Mouse (Mus musculus) olfactory bulb, adult 2 months (tissue): ENCODE measurements around the gene Lrrc39. TPM values are rescaled to one million over a fixed set of nuclear protein-coding genes. Genes with fewer than 3 reads are reported as not detected.
"Not testable (repeated sequence)": the region's sequence is repeated elsewhere in the genome, so short reads cannot be mapped to it uniquely, and the experiment has no call there.

ENCODE experiments used
- H3K27ac ChIP-seq: fragments of 200-500 bp; 2 replicates; pipeline ENCODE4 v1.5.1; 2012; ENCODE audit warnings: low read depth, low read length; ENCODE audit not compliant: insufficient read depth
- H3K4me1 ChIP-seq: fragments of 200-500 bp; 2 replicates; pipeline ENCODE4 v1.6.1; 2012; ENCODE audit warnings: low read length; ENCODE audit not compliant: control insufficient read depth, insufficient read depth
- H3K4me3 ChIP-seq: fragments of 200-500 bp; 2 replicates; pipeline ENCODE4 v1.5.1; 2012; ENCODE audit warnings: mild to moderate bottlenecking, low read depth, low read length, moderate library complexity; ENCODE audit not compliant: insufficient read depth
- CTCF ChIP-seq: fragments of 200-500 bp; IDR thresholded peaks from 2 replicates; pipeline ENCODE4 v1.5.1; 2012; ENCODE audit warnings: low read depth, mild to moderate bottlenecking, low read length, moderate library complexity; ENCODE audit not compliant: insufficient read depth
- POLR2A ChIP-seq: fragments of 200-500 bp; IDR thresholded peaks from 2 replicates; pipeline ENCODE4 v1.6.1; 2012; ENCODE audit warnings: mild to moderate bottlenecking, low read depth, low read length, moderate library complexity; ENCODE audit not compliant: insufficient read depth
- WGBS: fragments of 180-500 bp; shearing (Covaris S2); methylation state at CpG from one replicate; pipeline ENCODE4 v1.1.7; 2018; 5-methylcytosine and 5-hydroxymethylcytosine counted together
- polyA plus RNA-seq: library from polyadenylated mRNA; stranded (reverse); fragments of >200 nt; gene quantifications from 2 replicates; pipeline ENCODE4 v1.2.4, GENCODE M21; 2012; ENCODE audit warnings: low replicate concordance; ENCODE audit not compliant: missing spikeins, insufficient read depth, insufficient read length

Gene Lrrc39
- polyA plus RNA-seq, 1 experiment = not detected

DNA sequence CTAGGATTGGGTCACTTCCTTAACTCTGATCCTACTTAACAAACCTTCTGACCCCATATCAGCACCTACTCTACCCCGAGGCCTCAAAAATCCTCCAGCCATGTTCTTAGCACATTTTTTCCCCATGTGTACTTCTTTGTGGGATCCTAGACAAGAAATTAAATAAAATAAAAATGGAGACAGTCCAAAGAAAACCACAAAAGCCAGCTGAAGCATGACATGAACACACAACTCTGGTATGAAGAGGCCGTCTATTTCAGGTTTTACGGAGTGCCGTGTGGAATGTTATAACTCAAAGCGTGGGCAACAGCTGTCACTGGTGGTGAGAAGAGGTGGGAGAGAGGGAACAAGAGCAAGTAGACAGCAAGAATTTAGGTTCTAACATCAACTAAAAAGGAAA lies 11.4 kb upstream of the Lrrc39 start:
- no peaks in the 10 kb centered on the region for H3K4me1 ChIP-seq

DNA sequence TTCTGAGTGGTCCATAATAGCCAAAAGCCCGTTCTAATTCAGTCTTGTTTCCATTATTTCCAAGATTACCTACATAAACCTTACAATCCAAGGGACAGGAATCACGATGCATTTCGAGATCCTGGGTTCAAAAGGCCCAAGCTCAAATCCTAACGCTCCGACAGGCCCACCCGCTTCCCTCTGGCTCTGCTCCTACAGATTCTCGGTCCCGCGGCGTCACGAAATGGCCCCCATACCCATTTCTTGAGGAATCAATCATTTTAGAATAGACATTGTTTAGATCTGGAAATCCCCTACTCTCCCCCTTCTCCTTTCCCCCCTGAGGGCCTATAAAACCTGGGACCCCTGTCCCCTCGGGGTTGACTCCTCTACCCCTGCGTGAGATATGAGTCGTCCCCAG lies 1.5 kb upstream of the Lrrc39 start:
- H3K4me3 ChIP-seq, H3K27ac ChIP-seq, H3K4me1 ChIP-seq: not testable (repeated sequence)
- WGBS = 95% methylated on average over 14 of the region's 14 CpGs

More for the DNA sequence above, 11.4 kb upstream of the Lrrc39 start:
- WGBS = 92% methylated on average over 5 of the region's 5 CpGs
- Histone ChIP-seq H3K27ac (no peak overlapping the region), H3K4me3 (no peak overlapping the region)
- TF ChIP-seq CTCF (no peak), POLR2A (no peak)

DNA sequence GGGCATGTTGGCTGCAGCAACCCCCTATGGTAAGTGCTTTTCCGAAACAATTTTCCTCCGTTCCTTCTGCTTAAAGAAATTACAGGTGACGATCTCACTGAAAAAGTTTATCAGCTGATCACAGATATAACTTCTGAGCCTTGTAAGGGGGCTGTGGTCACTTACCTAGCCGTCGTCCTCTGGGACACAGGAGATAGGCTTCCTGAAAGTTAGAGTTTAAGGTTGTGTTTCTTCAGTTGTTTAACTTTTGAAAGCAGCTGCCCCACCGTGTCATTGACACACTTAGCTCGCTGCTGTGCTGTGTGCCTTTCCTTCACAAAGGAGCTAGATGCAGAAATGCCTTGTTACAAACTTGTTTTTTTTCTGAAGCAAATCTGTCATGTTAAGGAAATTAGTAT lies 321 bp downstream of the Lrrc39 start:
- no peak overlapping the region for H3K4me3 ChIP-seq
- H3K4me1 ChIP-seq = no peaks in the 10 kb centered on the region
- TF ChIP-seq POLR2A (no peak), CTCF (no peak)
- WGBS = 79% methylated on average over 7 of the region's 7 CpGs
- H3K27ac ChIP-seq = no peak overlapping the region

DNA sequence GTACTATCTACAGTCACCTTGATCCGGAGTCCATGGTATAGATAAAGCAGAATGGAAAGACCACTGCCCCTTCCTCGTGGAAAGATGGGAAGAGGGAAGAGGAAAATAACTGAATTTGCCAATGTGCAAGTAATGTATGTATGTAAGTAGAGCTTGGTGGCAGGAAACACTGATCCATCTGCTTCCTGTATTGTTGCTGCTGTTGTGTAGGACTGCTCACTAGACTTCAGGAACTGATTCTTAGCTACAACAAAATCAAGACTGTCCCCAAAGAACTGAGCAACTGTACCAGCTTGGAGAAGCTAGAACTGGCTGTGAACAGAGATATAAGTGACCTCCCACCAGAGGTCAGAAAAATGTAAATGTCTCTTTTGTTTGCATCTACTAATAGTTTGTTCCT lies 7.9 kb downstream of the Lrrc39 start:
- no peak for TF ChIP-seq POLR2A
- TF ChIP-seq CTCF = no peak
- H3K27ac ChIP-seq = no peak overlapping the region
- 75% methylated on average over 2 of the region's 2 CpGs for WGBS
- H3K4me3 ChIP-seq = no peak overlapping the region
- H3K4me1 ChIP-seq = no peaks in the 10 kb centered on the region

DNA sequence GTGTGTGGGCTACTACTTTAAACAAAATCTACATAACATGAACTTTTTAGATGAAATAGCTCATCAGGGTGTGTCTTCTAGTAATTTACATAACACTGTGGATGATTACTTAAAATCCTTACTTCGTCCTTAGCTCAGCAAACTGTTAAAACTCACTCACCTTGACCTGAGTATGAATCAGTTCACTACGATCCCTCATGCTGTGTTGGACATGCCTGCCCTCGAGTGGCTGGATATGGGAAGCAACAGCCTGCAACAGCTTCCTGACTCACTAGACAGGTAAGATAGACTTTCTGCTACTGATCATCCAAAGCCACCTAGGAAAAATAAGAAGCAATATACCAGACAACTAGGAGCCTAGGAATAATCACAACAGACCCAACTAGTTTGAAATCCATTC lies 14.5 kb downstream of the Lrrc39 start:
- H3K27ac ChIP-seq = no peak overlapping the region
- TF ChIP-seq CTCF (no peak), POLR2A (no peak)
- 68% methylated on average over 3 of the region's 3 CpGs for whole genome bisulfite sequencing
- H3K4me3 ChIP-seq = no peak overlapping the region
- H3K4me1 ChIP-seq = no peaks in the 10 kb centered on the region

DNA sequence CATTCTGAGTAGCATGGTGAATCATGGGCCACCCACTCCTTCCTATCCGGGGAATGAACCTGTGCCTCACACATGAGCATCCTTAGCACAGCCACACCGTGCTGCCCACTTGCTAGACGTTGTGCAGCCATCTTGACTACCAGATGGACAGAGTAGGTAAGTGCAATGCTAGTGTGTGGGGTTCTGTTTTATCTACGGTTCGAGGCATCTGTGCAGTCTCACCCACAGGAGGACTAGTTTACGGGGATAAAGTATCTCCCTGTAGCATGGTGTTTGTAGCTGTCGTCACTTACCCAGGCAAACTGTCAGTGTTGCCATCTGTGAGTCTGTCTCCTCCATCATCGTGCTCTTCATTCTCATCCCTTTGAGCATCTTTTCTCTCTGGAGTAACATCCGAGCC lies 19.4 kb downstream of the Lrrc39 start:
- 94% methylated on average over 9 of the region's 9 CpGs for WGBS
- no peak overlapping the region for H3K4me3 ChIP-seq
- TF ChIP-seq CTCF (no peak), POLR2A (no peak)
- no peaks in the 10 kb centered on the region for H3K4me1 ChIP-seq
- H3K27ac ChIP-seq = no peak overlapping the region

DNA sequence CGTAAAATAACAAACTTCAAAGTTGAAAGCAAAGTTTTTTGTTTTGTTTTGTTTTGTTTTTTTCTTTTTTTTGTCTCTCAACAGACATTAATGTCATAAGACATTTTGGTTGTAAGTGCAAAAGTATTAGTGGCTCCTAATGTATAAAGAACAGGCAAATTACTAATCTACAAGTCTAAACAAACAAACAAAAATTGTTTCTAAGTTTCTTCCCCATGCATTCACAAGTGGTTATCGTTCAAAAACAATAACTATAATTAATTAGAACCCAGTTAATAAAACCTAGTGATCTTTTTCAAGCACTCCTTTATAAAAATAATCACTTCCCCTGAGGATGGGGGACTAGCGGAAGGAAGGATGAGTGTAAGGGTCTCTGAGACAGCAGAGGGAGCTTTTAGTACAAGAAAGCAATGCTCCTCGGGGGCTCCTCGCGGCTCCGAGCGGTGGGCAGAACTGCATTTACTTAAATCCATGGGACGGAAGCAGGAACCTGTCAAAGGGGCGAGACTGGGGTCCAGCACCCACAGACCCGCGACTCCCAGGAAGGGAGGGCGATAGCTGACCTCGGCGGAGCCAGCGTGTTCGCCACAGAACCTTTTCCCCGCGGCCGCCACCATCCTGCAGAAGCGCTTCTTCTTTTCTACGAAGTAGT lies 31.4 kb downstream of the Lrrc39 start:
- H3K27ac ChIP-seq = peak overlapping the region; percentile 82
- TF ChIP-seq CTCF = no peak
- no peak for TF ChIP-seq POLR2A
- 2% methylated on average over 22 of the region's 22 CpGs for WGBS
- no peaks in the 10 kb centered on the region for H3K4me1 ChIP-seq
- peak overlapping the region; percentile 76 for H3K4me3 ChIP-seq

DNA sequence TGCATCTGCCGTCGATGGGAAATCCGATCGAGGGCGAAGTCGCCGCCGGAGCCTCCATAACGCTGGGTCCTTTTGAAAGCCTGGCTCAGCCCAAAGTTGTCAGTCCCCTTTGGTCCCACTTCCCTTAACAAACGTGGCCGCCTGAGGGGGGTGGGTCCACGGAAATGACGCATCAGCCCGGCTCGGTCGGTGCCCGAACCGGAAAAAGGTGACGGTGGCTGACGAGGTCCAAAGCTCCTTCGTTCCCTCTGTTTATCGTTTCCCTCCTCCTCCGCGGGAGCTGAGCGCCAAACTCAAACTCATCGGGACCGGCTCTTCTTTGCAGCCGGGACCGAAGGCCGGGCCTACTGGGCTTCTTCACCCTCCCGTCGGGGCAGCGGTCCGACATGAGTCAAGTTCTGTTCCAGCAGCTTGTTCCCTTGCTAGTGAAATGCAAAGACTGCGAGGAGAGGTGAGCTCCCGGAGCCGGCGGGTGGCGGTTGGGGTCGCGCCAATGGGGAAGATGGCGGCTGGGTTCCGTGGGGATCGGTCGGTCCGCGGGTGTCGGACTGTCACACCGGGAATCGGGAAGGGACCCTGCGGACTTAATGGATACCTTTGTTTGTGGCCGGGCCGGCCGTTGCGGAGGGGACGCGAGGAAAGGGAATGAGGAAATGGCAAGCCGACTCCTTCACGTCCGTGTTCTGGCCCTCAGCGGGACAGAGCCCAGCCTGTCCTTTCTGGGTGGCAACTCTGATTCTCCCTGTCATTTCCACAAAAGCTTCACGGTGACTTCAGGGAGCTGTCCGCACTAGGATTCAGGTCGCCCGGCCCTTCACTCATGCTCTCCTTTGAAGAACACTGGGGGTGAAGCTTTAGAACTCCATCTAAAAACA lies 32.2 kb downstream of the Lrrc39 start, which contains the start of gene Sass6:
Gene Sass6, plus strand, starts transcription at position 255 of the 875 bp plus-strand sequence.
- Histone ChIP-seq H3K27ac (peak within 1 kb of the TSS; percentile 82), H3K4me3 (peak within 1 kb of the TSS; percentile 76), H3K4me1 (no peaks in the 10 kb centered on the region)
- under 1% methylated on average over 65 of the region's 65 CpGs for WGBS
- TF ChIP-seq POLR2A (peak; percentile 39; the same call in 1 of the 2 replicates), CTCF (no peak)

DNA sequence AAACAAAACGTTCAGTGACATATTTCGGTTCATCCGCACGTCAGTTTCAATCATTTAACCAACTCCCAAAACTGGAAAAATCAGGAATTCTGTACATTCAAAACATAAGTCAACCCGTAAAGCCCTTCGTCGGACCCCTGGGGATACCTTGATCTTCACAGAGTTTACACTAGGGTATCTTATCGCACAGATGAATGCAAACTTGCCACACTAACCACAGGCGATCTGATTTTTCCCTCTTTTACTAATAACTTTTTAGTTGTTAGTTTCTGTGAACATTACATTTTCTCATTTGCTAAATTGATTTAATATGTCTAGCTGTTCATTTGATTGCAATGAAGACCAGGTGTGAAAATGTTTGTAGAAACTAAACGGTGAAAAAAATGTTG lies 32.8 kb downstream of the Lrrc39 start:
- Histone ChIP-seq H3K27ac (no peak overlapping the region), H3K4me3 (peak overlapping the region; percentile 76), H3K4me1 (no peaks in the 10 kb centered on the region)
- TF ChIP-seq CTCF (no peak), POLR2A (no peak)
- 9% methylated on average over 10 of the region's 10 CpGs for WGBS

DNA sequence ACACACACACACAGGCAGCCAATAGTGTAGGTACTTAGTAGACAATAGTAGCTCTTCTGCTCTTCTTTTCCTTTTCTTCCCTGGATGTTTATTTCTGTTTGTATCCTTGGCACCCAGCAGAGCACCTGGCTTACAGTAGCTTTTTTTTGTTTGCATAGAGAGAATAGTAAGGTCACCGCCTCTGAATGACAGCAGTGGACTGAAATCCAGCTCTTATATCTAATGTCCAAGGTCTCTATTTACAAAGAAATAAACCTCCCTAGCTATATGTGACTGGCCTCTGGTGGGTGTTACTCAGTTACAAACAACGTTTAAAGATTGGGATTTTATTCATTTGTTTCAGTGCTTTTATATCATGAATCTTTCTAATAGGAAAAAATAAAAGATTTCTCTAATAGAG lies 36.9 kb downstream of the Lrrc39 start:
- Histone ChIP-seq H3K4me3 (no peak overlapping the region), H3K27ac (no peak overlapping the region), H3K4me1 (no peaks in the 10 kb centered on the region)
- WGBS = 87% methylated on average over 2 of the region's 2 CpGs
- no peak for TF ChIP-seq POLR2A
- no peak for TF ChIP-seq CTCF
